Mouse (Mus musculus) lung, postnatal 0 days (tissue): Measurements from ENCODE around the gene Dmrta2. TPM values are rescaled to one million over a fixed set of nuclear protein-coding genes. Genes with fewer than 3 reads are reported as not detected.

ENCODE experiments used
- ATAC-seq: fragments of 200-750 bp; cut with Nextera tagmentation; 2 replicates; pipeline ENCODE4 v1.8.0; 2017; ENCODE audit warnings: moderate library complexity
- DNase-seq: peaks from one replicate; pipeline ENCODE4 v3.0.0-alpha.2; 2016; ENCODE audit warnings: low spot score
- H3K27ac ChIP-seq: fragments of 300-500 bp; sonication (generic); 2 replicates; pipeline ENCODE4 v1.5.1; 2014; ENCODE audit warnings: antibody characterized with exemption, mild to moderate bottlenecking, low read length, mixed read lengths
- H3K27me3 ChIP-seq: fragments of 300-500 bp; sonication (generic); replicated peaks from 2 replicates; pipeline ENCODE4 v1.6.1; 2014; ENCODE audit warnings: low read length, mixed read lengths; ENCODE audit not compliant: insufficient read depth
- H3K36me3 ChIP-seq: fragments of 300-500 bp; sonication (generic); 2 replicates; pipeline ENCODE4 v1.6.1; 2014; ENCODE audit warnings: low read length, mixed read lengths; ENCODE audit not compliant: insufficient read depth
- H3K4me1 ChIP-seq: fragments of 300-500 bp; sonication (generic); 2 replicates; pipeline ENCODE4 v1.6.1; 2014; ENCODE audit warnings: antibody characterized with exemption, low read depth, low read length, mixed read lengths; ENCODE audit not compliant: insufficient read depth
- H3K4me2 ChIP-seq: fragments of 300-500 bp; sonication (generic); replicated peaks from 2 replicates; pipeline ENCODE4 v1.6.1; 2014; ENCODE audit warnings: low read depth, mild to moderate bottlenecking, low read length, moderate library complexity, mixed read lengths
- H3K4me3 ChIP-seq: fragments of 300-500 bp; sonication (generic); 2 replicates; pipeline ENCODE4 v1.5.1; 2014; ENCODE audit warnings: low read depth, low read length
- H3K9ac ChIP-seq: fragments of 300-500 bp; sonication (generic); replicated peaks from 2 replicates; pipeline ENCODE4 v1.6.1; 2014; ENCODE audit warnings: low read depth, mild to moderate bottlenecking
- H3K9me3 ChIP-seq: fragments of 300-500 bp; sonication (generic); 2 replicates; pipeline ENCODE4 v1.6.1; 2016; ENCODE audit warnings: low read length, mixed read lengths
- CTCF ChIP-seq: IDR thresholded peaks from 2 replicates; pipeline ENCODE4 v1.5.1; 2016; ENCODE audit warnings: antibody characterized with exemption, mild to moderate bottlenecking
- EP300 ChIP-seq: IDR thresholded peaks from 2 replicates; pipeline ENCODE4 v1.6.1; 2016; ENCODE audit warnings: antibody characterized with exemption, mild to moderate bottlenecking, control low read depth
- WGBS: fragments of 180-500 bp; shearing (Covaris S2); extraction: QIAGEN DNeasy Blood & Tissue Kit; methylation state at CpG from one replicate; pipeline ENCODE4 v1.1.7; 2014; 5-methylcytosine and 5-hydroxymethylcytosine counted together
- polyA plus RNA-seq: library from polyadenylated mRNA; unstranded; fragments of >200 nt; fragmentation: Nextera tagmentation; extraction: Ambion mirVana; gene quantifications from 2 replicates; pipeline ENCODE4 v1.2.1, GENCODE M21; 2015

Dmrta2 gene
- polyA plus RNA-seq, 1 experiment from 2014 or later, result not detected

- 100% methylated on average over 1 of the region's 1 CpGs for WGBS
- no peak for ATAC-seq
Observed at GRCm38 (mm10) chr4:109945554-109945953, 32.3 kb upstream of the Dmrta2 start.

DNA sequence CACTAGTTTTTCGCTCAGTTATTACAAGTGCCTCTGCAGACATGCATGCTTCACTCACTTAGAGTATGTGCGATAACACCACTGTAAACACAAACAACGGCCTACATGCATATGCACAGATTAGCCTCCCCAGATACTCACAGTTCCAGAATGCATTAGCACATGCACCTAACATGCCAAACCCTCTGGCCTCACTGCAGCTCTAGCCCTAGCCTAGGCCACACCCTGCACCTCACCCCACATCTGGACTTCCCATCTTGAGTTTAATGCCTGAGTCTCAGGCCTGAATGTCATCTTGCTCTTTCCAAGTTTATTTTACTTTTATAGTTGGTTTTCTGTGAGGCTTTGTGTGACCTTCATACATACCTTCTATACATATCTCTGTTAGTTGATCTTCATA, 28.5 kb upstream of the Dmrta2 start:
- no peak for ATAC-seq
- Histone ChIP-seq H3K4me3 (no peak overlapping the region), H3K9me3 (no peaks in the 10 kb centered on the region), H3K4me1 (no peaks in the 10 kb centered on the region), H3K9ac (no peak overlapping the region), H3K27ac (no peak overlapping the region), H3K4me2 (no peak overlapping the region), H3K27me3 (no peaks in the 10 kb centered on the region), H3K36me3 (no peaks in the 10 kb centered on the region)
- no peak for DNase-seq
- TF ChIP-seq EP300 (no peak), CTCF (no peak)
- WGBS, result 87% methylated on average over 3 of the region's 3 CpGs

More at GRCm38 (mm10) chr4:109945554-109945953, 32.3 kb upstream of the Dmrta2 start:
- H3K27ac ChIP-seq, result no peak overlapping the region
- H3K4me3 ChIP-seq, result no peak overlapping the region
- no peaks in the 10 kb centered on the region for H3K27me3 ChIP-seq
- H3K4me1 ChIP-seq, result no peaks in the 10 kb centered on the region
- DNase-seq, result no peak
- H3K9me3 ChIP-seq, result no peaks in the 10 kb centered on the region
- TF ChIP-seq EP300, result no peak
- no peak for TF ChIP-seq CTCF
- H3K9ac ChIP-seq, result no peak overlapping the region
- H3K36me3 ChIP-seq, result no peaks in the 10 kb centered on the region
- H3K4me2 ChIP-seq, result no peak overlapping the region

DNA sequence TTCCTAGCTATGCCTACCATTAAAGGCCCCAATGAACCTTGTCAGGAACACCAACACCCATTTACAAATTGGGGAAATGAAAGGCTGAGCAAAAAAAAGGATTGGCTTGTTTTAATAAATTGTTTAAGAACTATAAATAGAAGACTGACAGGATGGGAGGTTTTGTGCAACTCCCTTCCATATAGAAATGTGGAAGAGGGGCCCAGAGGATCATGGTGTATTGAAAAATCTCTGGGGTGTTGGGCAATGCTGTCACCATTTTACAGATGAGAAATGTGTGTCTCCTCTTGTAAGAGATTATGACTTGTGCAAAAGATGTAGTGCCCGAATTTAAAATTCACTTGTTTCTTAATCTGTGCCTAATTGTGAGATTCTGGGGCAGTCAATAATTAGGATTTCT, 24.3 kb upstream of the Dmrta2 start:
- Histone ChIP-seq H3K27ac (no peak overlapping the region), H3K4me3 (no peak overlapping the region), H3K27me3 (no peaks in the 10 kb centered on the region), H3K9ac (no peak overlapping the region), H3K36me3 (no peaks in the 10 kb centered on the region), H3K4me1 (no peaks in the 10 kb centered on the region), H3K9me3 (no peaks in the 10 kb centered on the region), H3K4me2 (no peak overlapping the region)
- TF ChIP-seq CTCF, result no peak
- no peak for TF ChIP-seq EP300
- DNase-seq (no peak), ATAC-seq (no peak)
- WGBS, result 93% methylated on average over 1 of the region's 1 CpGs

DNA sequence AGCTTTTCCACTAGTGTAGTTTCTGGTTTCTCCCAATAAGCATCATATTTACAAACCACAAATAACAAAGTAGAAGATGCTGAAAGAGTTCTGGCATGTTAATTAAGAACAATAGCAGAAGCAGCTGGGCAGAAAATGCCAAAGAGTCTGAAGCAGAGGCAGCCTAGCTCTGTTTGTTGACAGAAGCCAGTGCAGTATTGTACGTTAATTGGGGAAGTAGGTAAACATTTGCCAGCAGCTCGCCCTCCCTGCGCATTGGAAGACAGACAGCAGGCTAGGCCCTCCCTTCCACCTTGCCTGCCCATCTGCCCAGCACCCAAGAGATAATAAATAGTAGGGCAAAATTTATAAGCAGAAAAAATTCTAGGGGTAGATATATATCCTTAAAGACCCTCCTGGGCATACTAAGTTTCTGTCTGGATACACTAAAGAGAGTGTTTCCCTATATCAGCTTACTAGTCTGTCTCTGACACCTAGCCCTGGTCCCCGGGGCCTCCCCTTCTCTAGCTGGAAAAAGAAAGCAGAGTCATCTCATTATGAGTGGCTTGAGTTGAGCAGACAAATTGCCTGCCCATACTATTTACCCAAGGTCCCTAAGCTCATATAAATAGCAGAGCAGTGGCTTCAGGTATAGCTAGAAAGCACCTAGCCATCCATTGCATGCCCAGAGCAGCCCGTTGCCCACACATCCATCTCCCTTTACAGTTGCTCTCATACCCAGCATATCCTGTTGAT, 17.5 kb upstream of the Dmrta2 start:
- Histone ChIP-seq H3K36me3 (no peaks in the 10 kb centered on the region), H3K27me3 (no peaks in the 10 kb centered on the region), H3K27ac (no peak overlapping the region), H3K9me3 (no peaks in the 10 kb centered on the region), H3K4me1 (no peaks in the 10 kb centered on the region), H3K4me2 (no peak overlapping the region), H3K9ac (no peak overlapping the region), H3K4me3 (no peak overlapping the region)
- ATAC-seq, result no peak
- WGBS, result 66% methylated on average over 5 of the region's 5 CpGs
- no peak for DNase-seq
- TF ChIP-seq CTCF (no peak), EP300 (no peak)

DNA sequence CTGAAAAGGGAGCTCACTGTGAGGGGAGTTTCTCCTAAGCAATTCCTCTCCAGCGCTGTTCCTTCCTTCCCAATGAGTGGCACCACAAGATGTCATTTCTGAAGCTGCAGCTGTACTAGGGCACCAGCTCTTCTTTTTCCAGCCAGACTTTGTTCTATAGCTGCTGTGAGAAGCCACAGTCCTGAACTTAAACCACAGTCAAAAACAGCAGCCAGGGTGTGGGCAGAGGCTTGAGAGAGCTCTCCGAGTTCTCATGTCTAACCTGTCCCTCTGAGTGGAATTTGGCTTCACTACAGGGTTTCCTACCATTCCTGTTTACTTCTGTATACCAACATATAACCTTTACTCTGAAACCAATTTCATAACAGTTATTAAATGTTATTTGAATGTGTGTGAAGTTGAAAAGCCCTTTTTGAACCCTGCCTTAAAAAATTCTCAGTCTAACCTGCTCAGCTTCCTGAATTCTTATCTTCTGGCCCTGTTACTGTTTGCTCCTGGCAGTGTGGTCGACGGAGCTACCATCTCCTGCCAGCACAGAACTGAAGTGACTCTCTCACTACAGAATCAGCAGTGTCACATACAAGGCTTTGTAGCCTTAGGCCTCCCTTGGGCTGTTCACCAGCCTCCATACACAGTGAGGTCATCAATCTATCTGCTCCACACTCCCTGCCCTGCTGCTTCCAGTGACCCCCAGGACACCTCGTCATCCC, 14.1 kb upstream of the Dmrta2 start:
- no peak for TF ChIP-seq CTCF
- no peak for TF ChIP-seq EP300
- no peaks in the 10 kb centered on the region for H3K27me3 ChIP-seq
- DNase-seq, result no peak
- no peaks in the 10 kb centered on the region for H3K36me3 ChIP-seq
- no peak for ATAC-seq
- no peak overlapping the region for H3K4me3 ChIP-seq
- no peak overlapping the region for H3K9ac ChIP-seq
- H3K9me3 ChIP-seq, result no peaks in the 10 kb centered on the region
- no peaks in the 10 kb centered on the region for H3K4me1 ChIP-seq
- H3K27ac ChIP-seq, result no peak overlapping the region
- H3K4me2 ChIP-seq, result no peak overlapping the region
- WGBS, result 71% methylated on average over 5 of the region's 5 CpGs

GRCm38 (mm10) chr4:109969561-109969960, 8.3 kb upstream of the Dmrta2 start:
- WGBS, result 87% methylated on average over 5 of the region's 5 CpGs

More at GRCm38 (mm10) chr4:109969561-109969960, 8.3 kb upstream of the Dmrta2 start:
- Histone ChIP-seq H3K36me3 (no peaks in the 10 kb centered on the region), H3K27me3 (peaks cover 21% of the 10 kb centered on the region; the same call in 1 of the 2 replicates), H3K9me3 (no peaks in the 10 kb centered on the region), H3K9ac (no peak overlapping the region), H3K27ac (no peak overlapping the region), H3K4me3 (no peak overlapping the region), H3K4me2 (no peak overlapping the region), H3K4me1 (no peaks in the 10 kb centered on the region)
- no peak for DNase-seq
- no peak for TF ChIP-seq CTCF
- no peak for TF ChIP-seq EP300
- no peak for ATAC-seq
